Mouse (Mus musculus): ENCODE results near the gene Ect2.

GRCm38 (mm10) chr3:27195153-27195552, 41.5 kb upstream of the Ect2 start:
- no peak for TF ChIP-seq MYOG (IDR thresholded peaks at IDR 0.05; ENCODE audit: control insufficient read depth, extremely low read depth, insufficient read length)
- TF ChIP-seq CTCF (IDR thresholded peaks at IDR 0.05; ENCODE audit: control insufficient read depth, insufficient read depth, insufficient read length) = no peak
- no peak for TF ChIP-seq FOSL1 (IDR thresholded peaks at IDR 0.05; ENCODE audit: insufficient read depth, low read length, poor library complexity, severe bottlenecking)
- TF ChIP-seq MAX (IDR thresholded peaks at IDR 0.05) = peak; percentile 35
- TF ChIP-seq CEBPB (IDR thresholded peaks at IDR 0.05; ENCODE audit: low read depth) = no peak

All from C2C12 (cell line).